Mouse (Mus musculus): ENCODE measurements around the gene Siae.
A peak's percentile ranks its signal among the peaks of the same experiment; 100 is the strongest.

Gene Siae

GRCm38 (mm10) chr9:37625129-37625528 lies 69.6 kb downstream of the Siae start:
- no peak for DNase-seq (ENCODE audit: low read depth, low spot score)

GRCm38 (mm10) chr9:37625641-37626040 lies 70.1 kb downstream of the Siae start:
- DNase-seq (ENCODE audit: low read depth, low spot score) = no peak

GRCm38 (mm10) chr9:37626103-37626567 lies 70.6 kb downstream of the Siae start:
- no peak for DNase-seq (ENCODE audit: low read depth, low spot score)

- no peak for DNase-seq (ENCODE audit: low read depth, low spot score)
Observed at GRCm38 (mm10) chr9:37627263-37627662, 71.8 kb downstream of the Siae start.

- DNase-seq (ENCODE audit: low read depth, low spot score) = no peak
Observed at GRCm38 (mm10) chr9:37628581-37628980, 73.1 kb downstream of the Siae start.

- no peak for DNase-seq (ENCODE audit: low read depth, low spot score)
Observed at GRCm38 (mm10) chr9:37629941-37630340, 74.4 kb downstream of the Siae start.

GRCm38 (mm10) chr9:37632305-37632704 lies 76.8 kb downstream of the Siae start:
- no peak for DNase-seq (ENCODE audit: low read depth, low spot score)

GRCm38 (mm10) chr9:37634269-37634668 lies 78.8 kb downstream of the Siae start:
- DNase-seq (ENCODE audit: low read depth, low spot score) = no peak

GRCm38 (mm10) chr9:37636335-37636734 lies 80.8 kb downstream of the Siae start:
- no peak for DNase-seq (ENCODE audit: low read depth, low spot score)

- DNase-seq (ENCODE audit: low read depth, low spot score) = no peak
Observed at GRCm38 (mm10) chr9:37636800-37637542, 81.5 kb downstream of the Siae start.

- DNase-seq (ENCODE audit: low read depth, low spot score) = no peak
Observed at GRCm38 (mm10) chr9:37638721-37639120, 83.2 kb downstream of the Siae start.

- DNase-seq (ENCODE audit: low read depth, low spot score) = no peak
Observed at GRCm38 (mm10) chr9:37646246-37646645, 90.7 kb downstream of the Siae start.

- no peak for DNase-seq (ENCODE audit: low read depth, low spot score)
Observed at GRCm38 (mm10) chr9:37650639-37651038, 95.1 kb downstream of the Siae start.

- DNase-seq (ENCODE audit: low read depth, low spot score) = no peak
Observed at GRCm38 (mm10) chr9:37653836-37654235, 98.3 kb downstream of the Siae start.

GRCm38 (mm10) chr9:37655961-37656360 lies 100.5 kb downstream of the Siae start:
- DNase-seq (ENCODE audit: low read depth, low spot score) = peak; percentile 8

- peak; percentile 26 for DNase-seq (ENCODE audit: low read depth, low spot score)
Observed at GRCm38 (mm10) chr9:37656439-37656881, 101.0 kb downstream of the Siae start.

GRCm38 (mm10) chr9:37656931-37657481 lies 101.5 kb downstream of the Siae start, which contains the start of gene Tbrg1:
Tbrg1 (minus strand) TSS chr9:37657312.
- peak; percentile 72 for DNase-seq (ENCODE audit: low read depth, low spot score)

- DNase-seq (ENCODE audit: low read depth, low spot score) = no peak
Observed at GRCm38 (mm10) chr9:37659413-37659812, 103.9 kb downstream of the Siae start.

GRCm38 (mm10) chr9:37663210-37663609 lies 107.7 kb downstream of the Siae start:
- DNase-seq (ENCODE audit: low read depth, low spot score) = no peak

GRCm38 (mm10) chr9:37664604-37665003 lies 109.1 kb downstream of the Siae start:
- DNase-seq (ENCODE audit: low read depth, low spot score) = no peak

- DNase-seq (ENCODE audit: low read depth, low spot score) = no peak
Observed at GRCm38 (mm10) chr9:37666045-37666444, 110.5 kb downstream of the Siae start.

- DNase-seq (ENCODE audit: low read depth, low spot score) = no peak
Observed at GRCm38 (mm10) chr9:37669115-37669514, 113.6 kb downstream of the Siae start, which contains the start of gene Panx3. Panx3 (minus strand) TSS chr9:37669235.

- DNase-seq (ENCODE audit: low read depth, low spot score) = no peak
Observed at GRCm38 (mm10) chr9:37669678-37670077, 114.2 kb downstream of the Siae start.
